Mouse (Mus musculus): ENCODE results near the gene Rtl5. TPM values are rescaled to one million over a fixed set of nuclear protein-coding genes. Genes with fewer than 3 reads are reported as not detected.

The Rtl5 gene
- total RNA-seq, 4 experiments from 2014 or later, result 1.1 to 1.9 (median 1.3) TPM

Other genes with a start within 250 kb of the Rtl5 start
- gene Nhsl2, start 221.9 kb downstream of the Rtl5 start, total RNA-seq (2022), result 1 to 10 TPM; 3.2 to 4.3 (median 3.8) TPM
- 10 to 100 TPM; 16.4 to 27.6 (median 19.2) TPM for gene Pin4, start 48.1 kb upstream of the Rtl5 start, total RNA-seq (2022)
- under 1 TPM; 0.27 to 0.29 (median 0.28) TPM for gene Ercc6l, start 85.8 kb upstream of the Rtl5 start, total RNA-seq (2022)
- gene Rps4x, start 118.1 kb upstream of the Rtl5 start, total RNA-seq (2022), result 100 to 1,000 TPM; 541 to 608 (median 600) TPM
- gene Cited1, start 180.9 kb upstream of the Rtl5 start, total RNA-seq (2022), result under 1 TPM; 0.44 to 0.65 (median 0.52) TPM